Mouse (Mus musculus) embryonic fibroblast, embryonic 13.5 days (primary cell): ENCODE data around the gene Tgfb2.

Source experiments
- CTCF ChIP-seq: IDR thresholded peaks from 2 replicates; pipeline ENCODE4 v1.5.1; 2011; ENCODE audit warnings: mild to moderate bottlenecking, control low read depth, low read length, moderate library complexity, borderline replicate concordance; ENCODE audit not compliant: insufficient read depth
- POLR2A ChIP-seq: IDR thresholded peaks from 2 replicates; pipeline ENCODE4 v1.6.1; 2011; ENCODE audit warnings: low read depth, mild to moderate bottlenecking, control low read depth, low read length, moderate library complexity

GRCm38 (mm10) chr1:186581114-186581513, 124.7 kb downstream of the Tgfb2 start:
- TF ChIP-seq CTCF (no peak), POLR2A (no peak)
